Mouse (Mus musculus): ENCODE results near the gene Cpd.

Cpd gene

DNA sequence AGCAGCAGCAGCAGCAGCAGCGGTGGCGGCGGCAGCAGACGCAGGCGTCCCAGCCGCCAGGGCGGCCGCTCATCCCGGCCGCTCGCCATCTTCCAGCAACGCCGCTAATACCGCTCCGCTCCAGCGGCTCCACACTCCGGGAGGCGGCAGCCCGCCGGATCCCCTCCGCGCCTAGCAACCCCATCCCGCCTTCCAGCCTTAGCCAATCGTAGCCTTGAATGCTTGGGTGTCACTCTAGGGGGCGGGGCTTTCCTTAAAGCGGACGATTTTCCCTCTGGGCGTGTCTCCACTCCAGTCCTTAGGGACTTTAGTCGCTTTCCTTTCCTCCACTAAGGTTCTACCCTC, at the start of gene Cpd:
Gene Cpd, minus strand, starts transcription at position 141 of the 345 bp plus-strand sequence.
- peak; percentile 79 to 85 for DNase-seq

- DNase-seq = no peak
Observed at GRCm38 (mm10) chr11:76896360-76896759, 49.5 kb upstream of the Cpd start.

DNA sequence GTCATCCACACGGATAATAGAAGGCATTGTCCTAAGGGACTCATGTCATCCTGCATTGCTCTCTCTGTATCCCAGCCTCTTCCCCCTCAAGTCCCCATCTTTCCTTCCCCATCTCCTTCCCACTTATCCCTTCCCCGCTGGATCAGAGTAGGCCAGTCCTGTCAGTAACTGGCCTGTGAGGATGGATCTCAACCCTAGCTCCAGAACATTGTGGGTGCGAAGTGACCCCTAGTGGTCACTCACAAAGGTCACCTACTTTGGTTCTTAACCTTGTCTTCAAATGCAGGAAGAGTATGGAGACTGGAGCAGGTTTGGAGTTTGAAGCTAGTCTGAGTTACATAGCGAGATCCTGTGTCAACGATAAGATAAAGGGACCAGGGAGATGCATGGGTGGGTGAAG, 47.4 kb upstream of the Cpd start:
- peak in 1 of 2 experiments; percentile 11 for DNase-seq

DNA sequence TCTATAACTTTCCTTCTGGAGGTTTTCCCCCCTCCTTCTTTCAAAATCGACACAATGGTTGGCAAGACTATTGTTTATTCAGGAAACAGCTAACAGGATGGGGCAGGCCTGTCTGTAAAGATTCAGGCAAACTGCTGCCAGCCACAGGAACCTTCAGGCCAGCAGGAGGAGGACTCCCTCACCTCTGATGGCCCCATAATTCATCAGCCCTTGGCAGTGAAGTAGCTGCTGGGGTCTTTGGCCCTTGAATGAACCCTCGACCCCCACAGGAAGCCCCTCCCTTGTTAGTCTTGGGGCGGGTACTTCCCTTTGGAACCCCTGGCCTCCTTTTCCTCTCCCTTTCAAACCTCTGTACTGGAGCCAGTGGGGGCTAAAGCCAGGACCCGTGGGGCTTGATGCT, 46.8 kb upstream of the Cpd start:
- no peak for DNase-seq

GRCm38 (mm10) chr11:76892972-76893371, 46.2 kb upstream of the Cpd start:
- no peak for DNase-seq

DNA sequence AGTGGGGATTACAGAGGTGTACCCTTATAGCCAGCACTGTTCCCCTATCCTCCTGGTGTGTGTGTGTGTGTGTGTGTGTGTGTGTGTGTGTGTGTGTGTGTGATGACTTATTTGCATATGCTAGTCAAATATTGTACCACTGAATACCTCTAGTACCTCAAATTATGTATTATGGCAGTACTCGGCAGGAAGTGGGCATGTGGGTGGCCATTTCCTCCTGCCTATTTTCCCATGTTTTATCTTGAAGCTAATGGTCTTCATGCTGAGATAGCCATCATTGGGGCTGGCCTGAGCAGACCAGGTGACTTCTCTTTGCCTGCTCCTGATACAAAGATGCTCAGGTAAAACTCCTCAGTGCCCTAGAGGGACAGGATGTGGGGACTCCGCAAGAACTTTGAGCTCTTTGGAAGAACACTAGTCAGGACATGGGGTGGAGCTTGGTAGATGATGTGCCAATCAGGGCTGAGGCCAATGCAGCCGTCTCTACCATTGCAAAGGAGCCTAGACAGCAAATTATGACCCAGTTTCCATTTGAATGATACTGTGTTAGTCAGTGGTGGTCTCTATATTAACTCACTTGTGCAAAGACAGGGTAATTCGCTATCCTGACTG, 45.0 kb upstream of the Cpd start:
- no peak for DNase-seq

DNA sequence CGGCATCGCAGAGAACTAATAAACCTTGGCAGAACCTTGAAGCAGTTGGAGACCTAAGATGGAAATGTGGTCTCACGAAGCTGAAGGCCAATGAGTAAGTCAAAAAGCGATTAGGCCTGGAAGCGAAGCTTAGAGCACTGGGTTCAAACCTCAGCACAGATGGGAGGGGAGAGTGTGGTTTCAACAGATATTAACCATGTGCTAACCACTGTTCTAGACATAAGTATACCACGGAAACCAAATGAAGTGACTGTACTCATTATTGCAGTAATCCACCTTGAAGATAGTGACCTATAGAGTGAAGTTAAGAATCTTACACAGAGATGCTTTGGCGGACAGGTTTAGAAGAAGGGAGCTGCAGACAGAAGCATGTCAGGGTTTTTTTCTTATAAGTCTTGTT, 44.4 kb upstream of the Cpd start:
- DNase-seq = no peak

GRCm38 (mm10) chr11:76889339-76890164, 42.7 kb upstream of the Cpd start:
- peak; percentile 27 to 31 for DNase-seq

GRCm38 (mm10) chr11:76884451-76884850, 37.6 kb upstream of the Cpd start:
- no peak for DNase-seq

- peak; percentile 44 to 56 for DNase-seq
Observed at GRCm38 (mm10) chr11:76879816-76880215, 33.0 kb upstream of the Cpd start.

DNA sequence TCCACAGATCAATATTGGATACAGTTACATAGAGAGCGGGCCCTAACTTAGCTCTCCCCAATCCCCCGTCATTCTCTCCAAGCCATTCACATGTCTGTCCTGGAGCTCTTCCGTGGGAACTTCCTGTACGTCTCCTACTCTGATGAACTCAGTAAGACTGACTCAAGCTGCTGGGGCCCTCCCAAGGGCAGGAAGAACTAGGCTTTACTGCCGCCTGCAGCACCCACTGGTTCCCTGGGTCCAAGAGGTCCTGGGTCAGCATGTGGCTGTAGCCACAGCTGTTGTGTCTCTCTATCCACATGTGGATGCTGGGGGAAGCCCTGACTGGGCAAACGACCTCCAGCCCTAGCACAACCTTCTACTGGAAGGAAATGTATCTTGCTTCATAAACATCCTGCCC, 27.9 kb upstream of the Cpd start:
- no peak for DNase-seq

- no peak for DNase-seq
Observed at GRCm38 (mm10) chr11:76873865-76874264, 27.0 kb upstream of the Cpd start.

- no peak for DNase-seq
Observed at GRCm38 (mm10) chr11:76872556-76873234, 25.9 kb upstream of the Cpd start.

DNA sequence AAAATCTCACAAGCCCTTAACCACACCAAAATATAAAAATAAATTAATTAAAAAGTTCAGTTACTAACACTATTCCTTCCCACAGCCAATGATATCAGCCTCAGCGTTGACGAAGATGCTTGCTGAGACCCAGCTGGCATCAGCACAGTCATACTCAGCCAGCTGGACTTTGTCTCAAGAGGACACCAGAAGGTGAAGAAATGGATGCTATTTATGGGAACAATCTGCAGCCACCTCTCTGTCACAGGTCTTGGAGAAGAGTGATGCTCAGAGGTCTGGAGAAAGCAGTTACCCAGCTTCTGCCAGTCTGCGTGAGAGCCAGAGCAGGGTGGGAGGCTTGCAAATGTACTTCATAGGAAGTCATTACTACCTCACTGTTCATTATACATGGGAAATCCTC, 14.4 kb upstream of the Cpd start:
- DNase-seq = no peak

- DNase-seq = no peak
Observed at GRCm38 (mm10) chr11:76859261-76859660, 12.4 kb upstream of the Cpd start.

- no peak for DNase-seq
Observed at GRCm38 (mm10) chr11:76858781-76859180, 12.0 kb upstream of the Cpd start.

DNA sequence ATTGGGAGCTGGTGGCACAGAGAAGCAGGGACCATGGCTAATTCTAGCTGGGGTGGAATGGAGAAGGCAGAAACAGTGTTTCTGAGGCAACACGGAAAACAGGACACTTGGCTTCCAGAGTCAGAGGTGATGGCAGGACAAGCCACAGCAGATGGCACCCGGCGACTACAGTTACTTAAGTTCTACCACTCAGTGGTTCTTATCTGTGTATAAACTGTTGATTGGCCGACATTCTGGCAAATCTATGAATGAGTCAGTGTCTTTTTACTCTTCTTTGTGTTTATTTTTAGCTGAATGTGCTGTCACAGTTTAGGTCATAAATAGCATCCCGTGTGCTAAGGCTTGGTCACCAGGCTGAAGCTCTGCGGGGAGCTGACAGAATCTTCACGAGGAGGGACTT, 10.3 kb upstream of the Cpd start:
- DNase-seq = no peak

GRCm38 (mm10) chr11:76856601-76857000, 9.8 kb upstream of the Cpd start:
- DNase-seq = no peak

DNA sequence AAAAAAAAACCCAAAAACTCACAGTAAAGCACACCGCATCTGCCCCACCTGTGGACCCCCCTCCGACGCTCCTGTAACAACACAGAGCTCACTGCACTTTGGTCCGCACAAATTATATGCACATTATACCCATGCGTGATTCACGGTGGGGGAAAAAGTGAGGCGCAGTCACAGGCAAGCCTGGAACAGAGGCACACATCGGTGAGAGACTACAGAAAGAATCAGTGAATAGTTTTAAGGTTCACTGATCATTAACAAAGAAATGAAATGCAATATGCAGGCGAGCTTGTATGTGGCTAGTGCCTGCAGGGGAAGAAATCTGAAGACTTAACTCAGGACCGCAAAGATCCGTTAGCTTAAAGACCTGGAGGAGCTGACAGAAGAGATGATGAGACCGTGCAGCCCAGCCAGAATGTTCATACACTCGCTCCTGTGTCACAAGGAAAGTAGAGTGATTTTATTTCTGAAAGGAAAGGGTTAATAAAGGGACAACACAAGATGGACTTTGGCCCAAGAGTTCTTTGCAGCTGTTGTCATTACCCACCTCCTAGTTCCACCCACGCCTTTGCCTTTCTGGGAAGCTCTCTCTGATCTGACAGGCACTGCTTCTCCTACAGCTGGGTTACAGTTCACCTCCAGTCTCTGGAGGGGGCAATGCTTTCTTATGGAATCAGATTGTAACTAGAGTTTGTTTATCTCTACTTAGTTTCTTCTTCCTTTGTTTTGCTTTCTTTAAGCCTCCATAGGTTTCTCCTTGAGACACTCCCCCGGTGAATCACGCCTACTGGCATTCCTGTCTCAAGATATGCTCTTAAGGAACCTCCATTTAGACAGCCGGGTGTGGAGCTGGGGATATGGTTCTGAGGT, 7.9 kb upstream of the Cpd start:
- DNase-seq = no peak

DNA sequence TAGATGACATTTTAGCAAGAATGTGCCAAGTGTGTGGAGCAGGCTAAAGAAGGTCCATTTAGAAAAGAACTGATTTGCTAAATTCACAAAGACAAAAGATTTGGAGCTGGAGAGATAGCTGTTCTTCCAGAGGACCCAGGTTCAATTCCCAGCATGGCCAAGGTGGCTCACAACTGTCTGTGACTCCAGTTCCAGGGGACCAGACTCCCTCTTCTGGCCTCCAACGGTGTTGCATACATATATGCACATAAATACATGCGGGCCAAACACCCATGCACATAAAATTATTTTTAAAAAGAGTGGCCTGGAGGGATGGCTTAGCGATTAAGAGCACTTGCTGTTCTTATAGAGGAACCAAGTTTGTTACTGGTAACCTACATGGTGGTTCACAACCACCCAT, 4.7 kb upstream of the Cpd start:
- DNase-seq = no peak

GRCm38 (mm10) chr11:76849596-76849995, 2.8 kb upstream of the Cpd start:
- no peak for DNase-seq

- DNase-seq = no peak
Observed at GRCm38 (mm10) chr11:76848081-76848480, 1.3 kb upstream of the Cpd start.

- DNase-seq = no peak
Observed at GRCm38 (mm10) chr11:76847354-76847753, 536 bp upstream of the Cpd start.
